Mouse (Mus musculus) spleen, adult 2 months (tissue): Measurements from ENCODE around the gene Stt3b. TPM values are rescaled to one million over a fixed set of nuclear protein-coding genes. Genes with fewer than 3 reads are reported as not detected.

Experiments used
- DNase-seq, 2 experiments: peaks; one replicate each; pipeline versions ENCODE4 v3.0.0 to v3.0.0-alpha.2; 2012 to 2021; ENCODE audit warnings: low spot score in 2 of 2, low read depth in 1 of 2
- H3K27ac ChIP-seq: fragments of 200-500 bp; 2 replicates; pipeline ENCODE4 v1.5.1; 2012; ENCODE audit warnings: low read length, inconsistent platforms; ENCODE audit not compliant: insufficient read depth
- H3K27me3 ChIP-seq: fragments of 200-500 bp; 2 replicates; pipeline ENCODE4 v1.6.1; 2012; ENCODE audit warnings: mild to moderate bottlenecking, moderate library complexity, low read length, inconsistent platforms; ENCODE audit not compliant: control insufficient read depth, insufficient read depth
- H3K36me3 ChIP-seq: fragments of 200-500 bp; 2 replicates; pipeline ENCODE4 v1.6.1; 2012; ENCODE audit warnings: mild to moderate bottlenecking, low read length, inconsistent platforms; ENCODE audit not compliant: control insufficient read depth, insufficient read depth
- H3K4me1 ChIP-seq: fragments of 200-500 bp; 2 replicates; pipeline ENCODE4 v1.6.1; 2011; ENCODE audit warnings: inconsistent platforms; ENCODE audit not compliant: control insufficient read depth, insufficient read depth, insufficient read length
- H3K4me3 ChIP-seq: fragments of 200-500 bp; 2 replicates; pipeline ENCODE4 v1.5.1; 2011; ENCODE audit warnings: mild to moderate bottlenecking, inconsistent platforms; ENCODE audit not compliant: insufficient read depth, insufficient read length; ENCODE audit errors: extremely low read depth
- CTCF ChIP-seq: fragments of 200-500 bp; IDR thresholded peaks from 2 replicates; pipeline ENCODE4 v1.5.1; 2011; ENCODE audit warnings: mild to moderate bottlenecking, inconsistent platforms; ENCODE audit not compliant: insufficient read depth, insufficient read length, insufficient replicate concordance; ENCODE audit errors: extremely low read depth
- POLR2A ChIP-seq: fragments of 200-500 bp; IDR thresholded peaks from 2 replicates; pipeline ENCODE4 v1.6.1; 2011; ENCODE audit warnings: low read depth, low read length, inconsistent platforms
- WGBS: fragments of 180-500 bp; shearing (Covaris S2); methylation state at CpG from one replicate; pipeline ENCODE4 v1.1.7; 2018; 5-methylcytosine and 5-hydroxymethylcytosine counted together
- polyA plus RNA-seq: library from polyadenylated mRNA; depleted of rRNA; stranded (reverse); fragments of >200 nt; gene quantifications from 2 replicates; pipeline ENCODE4 v1.2.3, GENCODE M21; 2012

The Stt3b gene
- polyA plus RNA-seq, 1 experiment: 33.5 TPM

- TF ChIP-seq POLR2A (no peak), CTCF (no peak)
- Histone ChIP-seq H3K36me3 (no peaks in the 10 kb centered on the region), H3K27me3 (no peaks in the 10 kb centered on the region), H3K27ac (no peak overlapping the region), H3K4me3 (no peak overlapping the region), H3K4me1 (no peaks in the 10 kb centered on the region)
- no peak for DNase-seq
- WGBS: 71% methylated on average over 1 of the region's 1 CpGs
These were observed 38.9 kb upstream of the Stt3b start for GRCm38 (mm10) chr9:115349106-115349505.

GRCm38 (mm10) chr9:115344930-115345329, 34.7 kb upstream of the Stt3b start:
- DNase-seq: no peak
- Histone ChIP-seq H3K27ac (no peak overlapping the region), H3K27me3 (no peaks in the 10 kb centered on the region), H3K4me1 (no peaks in the 10 kb centered on the region), H3K36me3 (no peaks in the 10 kb centered on the region), H3K4me3 (no peak overlapping the region)
- TF ChIP-seq CTCF (no peak), POLR2A (no peak)
- 93% methylated on average over 3 of the region's 3 CpGs for WGBS

GRCm38 (mm10) chr9:115341576-115341975, 31.4 kb upstream of the Stt3b start:
- 88% methylated on average over 9 of the region's 9 CpGs for WGBS

GRCm38 (mm10) chr9:115340212-115340815, 30.1 kb upstream of the Stt3b start:
- no peaks in the 10 kb centered on the region for H3K27me3 ChIP-seq
- H3K36me3 ChIP-seq: no peaks in the 10 kb centered on the region
- no peaks in the 10 kb centered on the region for H3K4me1 ChIP-seq
- no peak overlapping the region for H3K4me3 ChIP-seq
- no peak overlapping the region for H3K27ac ChIP-seq
- TF ChIP-seq CTCF: no peak
- TF ChIP-seq POLR2A: no peak
- no peak for DNase-seq
- WGBS: 86% methylated on average over 12 of the region's 12 CpGs

More at GRCm38 (mm10) chr9:115341576-115341975, 31.4 kb upstream of the Stt3b start:
- no peaks in the 10 kb centered on the region for H3K36me3 ChIP-seq
- H3K27me3 ChIP-seq: no peaks in the 10 kb centered on the region
- no peak overlapping the region for H3K4me3 ChIP-seq
- TF ChIP-seq CTCF (no peak), POLR2A (no peak)
- no peak overlapping the region for H3K27ac ChIP-seq
- H3K4me1 ChIP-seq: no peaks in the 10 kb centered on the region
- DNase-seq: no peak

GRCm38 (mm10) chr9:115338816-115339215, 28.6 kb upstream of the Stt3b start:
- H3K4me3 ChIP-seq: no peak overlapping the region
- no peak for DNase-seq
- no peak overlapping the region for H3K27ac ChIP-seq
- WGBS: 73% methylated on average over 6 of the region's 6 CpGs
- H3K36me3 ChIP-seq: no peaks in the 10 kb centered on the region
- H3K27me3 ChIP-seq: no peaks in the 10 kb centered on the region
- no peak for TF ChIP-seq POLR2A
- no peak for TF ChIP-seq CTCF
- H3K4me1 ChIP-seq: no peaks in the 10 kb centered on the region

- Histone ChIP-seq H3K27ac (no peak overlapping the region), H3K36me3 (no peaks in the 10 kb centered on the region), H3K27me3 (no peaks in the 10 kb centered on the region), H3K4me1 (no peaks in the 10 kb centered on the region), H3K4me3 (no peak overlapping the region)
- TF ChIP-seq CTCF (no peak), POLR2A (no peak)
- no peak for DNase-seq
- WGBS: 87% methylated on average over 12 of the region's 12 CpGs
These were observed 22.8 kb upstream of the Stt3b start for GRCm38 (mm10) chr9:115333016-115333415.

GRCm38 (mm10) chr9:115332339-115332738, 22.1 kb upstream of the Stt3b start:
- no peak for DNase-seq
- Histone ChIP-seq H3K4me3 (no peak overlapping the region), H3K36me3 (no peaks in the 10 kb centered on the region), H3K27ac (no peak overlapping the region), H3K27me3 (no peaks in the 10 kb centered on the region), H3K4me1 (no peaks in the 10 kb centered on the region)
- 91% methylated on average over 7 of the region's 7 CpGs for WGBS
- TF ChIP-seq POLR2A (no peak), CTCF (no peak)
